Mouse (Mus musculus): Measurements from ENCODE around the gene Slc5a3. TPM values are rescaled to one million over a fixed set of nuclear protein-coding genes. Genes with fewer than 3 reads are reported as not detected.

Slc5a3 gene
- 10.7 TPM for polyA plus RNA-seq (2017; shearing (Covaris generic))

DNA sequence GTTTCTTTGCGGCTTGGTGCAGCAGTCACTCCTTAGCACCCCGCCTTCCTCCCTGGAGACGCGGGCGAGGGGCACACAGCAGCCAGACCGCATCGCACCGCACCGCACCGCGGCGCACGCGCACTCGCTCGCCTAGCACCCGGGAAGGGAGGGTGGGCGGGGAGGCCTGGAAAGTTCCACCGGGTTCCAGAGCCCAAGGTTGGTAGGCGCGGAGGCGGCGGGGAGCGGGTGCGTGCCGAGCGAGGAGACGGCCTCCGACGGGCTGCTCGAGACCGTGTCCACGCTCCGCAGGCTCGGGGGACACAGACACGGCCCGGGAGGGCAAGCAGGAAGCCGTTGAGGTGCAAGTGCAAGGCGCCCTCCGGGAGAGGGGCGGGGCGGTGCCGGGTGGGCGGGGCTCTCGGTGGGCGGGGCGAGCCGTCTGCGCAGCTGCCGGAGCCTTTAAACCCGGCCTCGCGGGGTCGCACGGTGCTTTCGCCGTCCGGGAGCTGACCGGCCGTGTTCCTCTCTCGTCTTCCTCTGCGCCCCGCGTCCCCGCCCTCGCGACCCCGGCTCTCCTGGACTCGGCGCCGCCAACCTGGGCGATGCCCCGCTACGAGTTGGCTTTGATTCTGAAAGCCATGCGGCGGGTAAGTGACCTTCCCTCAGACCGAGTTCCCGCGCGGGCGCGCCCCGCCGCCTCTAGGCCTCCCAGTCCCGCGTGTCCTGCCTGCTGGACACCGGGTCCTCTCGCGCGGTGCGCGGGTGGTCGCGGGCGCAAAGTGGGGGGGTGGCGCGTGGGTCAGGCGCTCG, at the start of gene Slc5a3, which contains the start of the genes Mrps6 and Gm49711:
TSS of gene Slc5a3 (plus strand) at position 471 of the 792 bp plus-strand sequence.
TSS of gene Mrps6 (plus strand) at position 419 of the 792 bp plus-strand sequence.
TSS of gene Gm49711 (plus strand) at position 465 of the 792 bp plus-strand sequence.

Other genes starting within 250 kb of the Slc5a3 start
- gene Mrps6, start 52 bp upstream of the Slc5a3 start, polyA plus RNA-seq (2017; shearing (Covaris generic)): 118 TPM
- not detected for gene Gm49711, start within 50 bp of the Slc5a3 start, polyA plus RNA-seq (2017; shearing (Covaris generic))
- not detected for gene Kcne2, start 234.1 kb downstream of the Slc5a3 start, polyA plus RNA-seq (2017; shearing (Covaris generic))
- gene Smim11, start 243.0 kb downstream of the Slc5a3 start, polyA plus RNA-seq (2017; shearing (Covaris generic)): 144 TPM

All from CD4-positive, CD25-positive, alpha-beta regulatory T cell, adult 9 weeks (primary cell).